Mouse (Mus musculus): ENCODE data around the gene Sult4a1.

The Sult4a1 gene

DNA sequence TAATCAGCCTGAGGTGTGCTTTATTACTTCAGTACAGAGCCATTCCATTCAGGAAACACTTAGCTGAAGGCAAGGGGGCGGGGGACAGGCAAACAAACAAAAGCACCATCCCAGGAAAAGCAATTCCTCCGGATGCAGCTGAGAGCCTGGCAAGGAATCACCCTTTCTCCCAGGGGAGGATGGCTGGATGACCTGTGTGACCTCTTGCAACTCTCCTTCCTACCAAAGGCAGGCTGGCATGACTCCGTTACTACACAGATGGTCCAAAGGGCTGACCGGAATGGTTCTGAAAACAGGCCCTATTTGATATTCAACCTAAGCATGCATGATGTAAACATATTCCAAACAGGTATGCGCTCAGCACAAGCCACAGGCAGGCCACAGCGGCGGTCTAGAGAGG, 56.0 kb downstream of the Sult4a1 start:
- no peak for DNase-seq (ENCODE audit: low read depth, low spot score)

DNA sequence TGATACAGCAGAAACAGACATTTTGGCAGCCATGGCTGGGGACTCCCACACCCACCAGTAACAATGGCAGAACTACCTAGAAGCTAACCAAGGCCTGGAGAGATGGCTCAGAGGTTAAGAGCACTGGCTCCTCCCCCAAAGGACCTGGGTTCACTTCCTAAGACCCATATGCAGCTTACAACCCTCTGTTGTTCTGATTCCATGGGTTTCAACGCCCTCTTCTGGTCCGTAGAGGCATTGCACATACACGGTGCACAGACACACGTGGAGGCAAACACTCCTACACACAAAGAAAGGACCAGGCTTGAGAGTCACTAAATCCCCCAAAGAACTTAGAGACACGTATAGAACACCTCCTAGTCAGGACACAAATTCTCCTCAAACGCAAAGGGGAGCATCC, 60.0 kb downstream of the Sult4a1 start:
- peak; percentile 69 for DNase-seq (ENCODE audit: low read depth, low spot score)

DNA sequence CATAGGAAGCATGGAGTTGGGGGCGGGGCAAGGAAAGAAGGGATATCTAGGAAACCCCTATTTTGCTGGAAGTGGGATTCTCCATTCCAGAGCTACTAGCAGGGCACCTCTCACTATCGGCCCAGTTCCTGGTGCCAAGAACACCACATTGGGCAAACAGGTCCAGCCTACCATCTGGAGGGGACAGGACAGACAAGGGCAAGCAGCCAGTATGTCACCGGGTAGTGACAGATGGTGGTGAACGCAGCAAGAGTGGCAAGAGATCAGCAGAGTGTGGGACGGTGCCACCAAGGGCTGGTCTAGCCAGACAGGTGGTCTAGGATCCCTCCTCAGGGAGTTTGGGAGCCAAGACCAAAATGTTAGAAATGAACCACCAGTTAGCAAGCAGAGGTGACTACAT, 68.5 kb downstream of the Sult4a1 start:
- DNase-seq (ENCODE audit: low read depth, low spot score) = no peak

Measured in ZHBTc4 (cell line).